Mouse (Mus musculus) neural tube, embryonic 14.5 days (tissue): ENCODE results near the gene Clec3a. TPM values are rescaled to one million over a fixed set of nuclear protein-coding genes. Genes with fewer than 3 reads are reported as not detected.

Experiments used
- ATAC-seq: fragments of 200-750 bp; cut with Nextera tagmentation; 2 replicates; pipeline ENCODE4 v1.8.0; 2017; ENCODE audit warnings: low read depth, mild to moderate bottlenecking, moderate TSS enrichment, moderate library complexity
- H3K27ac ChIP-seq: fragments of 300-500 bp; sonication (generic); 2 replicates; pipeline ENCODE4 v1.5.1; 2014; ENCODE audit warnings: low read depth, mild to moderate bottlenecking, control low read depth, low read length, moderate library complexity, mixed read lengths
- H3K27me3 ChIP-seq: fragments of 300-500 bp; sonication (generic); 2 replicates; pipeline ENCODE4 v1.6.1; 2014; ENCODE audit warnings: low read length; ENCODE audit not compliant: control insufficient read depth, insufficient read depth
- H3K36me3 ChIP-seq: fragments of 300-500 bp; sonication (generic); 2 replicates; pipeline ENCODE4 v1.6.1; 2014; ENCODE audit warnings: low read length, mixed read lengths; ENCODE audit not compliant: control insufficient read depth, insufficient read depth
- H3K4me1 ChIP-seq: fragments of 300-500 bp; sonication (generic); 2 replicates; pipeline ENCODE4 v1.6.1; 2014; ENCODE audit warnings: low read length; ENCODE audit not compliant: control insufficient read depth, insufficient read depth
- H3K4me2 ChIP-seq: fragments of 300-500 bp; sonication (generic); 2 replicates; pipeline ENCODE4 v1.6.1; 2014; ENCODE audit warnings: mild to moderate bottlenecking, low read depth, low read length, control low read depth
- H3K4me3 ChIP-seq: fragments of 300-500 bp; sonication (generic); 2 replicates; pipeline ENCODE4 v1.5.1; 2014; ENCODE audit warnings: low read depth, low read length, control low read depth, mixed read lengths
- H3K9ac ChIP-seq: fragments of 300-500 bp; sonication (generic); replicated peaks from 2 replicates; pipeline ENCODE4 v1.6.1; 2014; ENCODE audit warnings: low read depth, mild to moderate bottlenecking, control low read depth, low read length, mixed read lengths
- H3K9me3 ChIP-seq: fragments of 300-500 bp; sonication (generic); 2 replicates; pipeline ENCODE4 v1.6.1; 2016; ENCODE audit warnings: low read length; ENCODE audit not compliant: control insufficient read depth
- WGBS: fragments of 180-500 bp; shearing (Covaris S2); extraction: QIAGEN DNeasy Blood & Tissue Kit; methylation state at CpG from one replicate; pipeline ENCODE4 v1.1.7; 2014; 5-methylcytosine and 5-hydroxymethylcytosine counted together
- polyA plus RNA-seq: library from polyadenylated mRNA; unstranded; fragments of >200 nt; fragmentation: Nextera tagmentation; extraction: Ambion mirVana; gene quantifications from 2 replicates; pipeline ENCODE4 v1.2.1, GENCODE M21; 2014

Clec3a gene
- polyA plus RNA-seq, 1 experiment from 2014 or later, result not detected

DNA sequence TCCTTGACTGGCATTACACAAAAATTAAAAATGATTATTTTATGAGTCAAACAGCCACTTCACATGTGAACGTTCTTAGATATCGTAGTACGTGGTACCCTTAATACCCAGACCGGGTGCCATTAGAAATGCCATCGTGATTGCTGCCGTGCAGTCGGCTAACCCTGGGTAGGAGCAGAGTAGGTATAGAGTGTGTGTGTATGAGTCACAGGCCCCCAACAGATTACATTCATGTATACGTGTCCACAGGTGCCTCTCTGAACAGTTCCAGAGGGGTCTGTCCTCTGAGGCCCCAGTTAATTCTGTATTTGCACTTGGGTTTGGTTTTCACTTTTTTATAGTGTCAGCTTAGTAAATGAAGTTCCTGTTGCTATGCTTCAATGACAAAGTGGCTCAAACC, 34.4 kb downstream of the Clec3a start:
- Histone ChIP-seq H3K9ac (no peak overlapping the region), H3K4me3 (no peak overlapping the region), H3K4me1 (peaks cover 3% of the 10 kb centered on the region), H3K4me2 (no peak overlapping the region), H3K27ac (no peak overlapping the region), H3K9me3 (no peaks in the 10 kb centered on the region), H3K27me3 (no peaks in the 10 kb centered on the region), H3K36me3 (no peaks in the 10 kb centered on the region)
- WGBS, result 89% methylated on average over 8 of the region's 8 CpGs
- 0 out of 2 replicates have a peak, but pooled peaks have one; percentile 34 for ATAC-seq

DNA sequence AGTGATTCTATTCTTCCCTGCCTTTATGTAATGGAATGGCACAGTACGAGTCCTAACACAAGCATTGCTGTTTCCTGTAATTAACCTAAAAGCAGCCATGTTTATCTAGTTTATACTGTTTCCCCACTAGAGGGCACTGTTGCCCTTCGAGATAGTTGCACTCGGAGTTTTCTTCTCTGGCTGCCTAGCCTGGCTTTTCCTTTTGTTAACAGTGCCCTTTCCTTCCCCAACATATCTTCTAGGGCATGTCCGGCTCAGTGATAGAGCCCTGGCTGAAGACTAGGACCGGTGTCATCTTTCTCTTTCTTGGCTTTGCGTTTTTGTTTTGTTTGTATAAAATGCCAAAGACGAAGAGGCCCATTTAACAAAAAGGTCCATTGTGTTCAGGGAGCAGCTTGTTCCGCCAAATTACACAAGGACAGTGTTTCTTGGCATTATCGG, 34.9 kb downstream of the Clec3a start:
- Histone ChIP-seq H3K4me1 (peaks cover 3% of the 10 kb centered on the region), H3K27ac (no peak overlapping the region), H3K9ac (no peak overlapping the region), H3K27me3 (no peaks in the 10 kb centered on the region), H3K4me3 (no peak overlapping the region), H3K4me2 (peak overlapping the region; percentile 32), H3K36me3 (no peaks in the 10 kb centered on the region), H3K9me3 (no peaks in the 10 kb centered on the region)
- ATAC-seq, result peak; percentile 58; the same call in 1 of the 2 replicates
- WGBS, result 4% methylated on average over 9 of the region's 9 CpGs

DNA sequence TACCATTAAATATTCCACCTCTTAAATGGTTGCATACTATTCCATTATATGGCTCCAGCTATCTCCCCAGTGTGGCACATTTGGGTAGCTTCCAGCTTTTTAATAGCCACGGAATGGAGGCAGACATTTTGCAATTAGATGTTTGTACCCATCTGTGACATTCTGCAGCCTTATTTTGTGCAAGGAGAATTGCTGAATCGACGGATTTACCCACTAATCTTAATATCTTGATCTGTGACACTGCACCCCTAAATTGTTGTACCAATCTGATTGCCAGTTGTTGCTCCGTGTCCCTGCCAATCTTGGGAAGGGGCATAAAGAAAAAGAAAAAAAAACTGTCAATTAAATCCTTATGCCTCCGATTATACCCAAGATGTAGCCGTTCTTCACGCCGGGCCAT, 37.4 kb downstream of the Clec3a start:
- Histone ChIP-seq H3K36me3 (no peaks in the 10 kb centered on the region), H3K4me1 (peaks cover 3% of the 10 kb centered on the region), H3K4me3 (no peak overlapping the region), H3K9ac (no peak overlapping the region), H3K4me2 (no peak overlapping the region), H3K9me3 (no peaks in the 10 kb centered on the region), H3K27ac (no peak overlapping the region), H3K27me3 (no peaks in the 10 kb centered on the region)
- WGBS, result 65% methylated on average over 8 of the region's 8 CpGs
- ATAC-seq, result no peak

GRCm38 (mm10) chr8:114455953-114456352, 38.1 kb downstream of the Clec3a start:
- 72% methylated on average over 15 of the region's 15 CpGs for whole genome bisulfite sequencing

DNA sequence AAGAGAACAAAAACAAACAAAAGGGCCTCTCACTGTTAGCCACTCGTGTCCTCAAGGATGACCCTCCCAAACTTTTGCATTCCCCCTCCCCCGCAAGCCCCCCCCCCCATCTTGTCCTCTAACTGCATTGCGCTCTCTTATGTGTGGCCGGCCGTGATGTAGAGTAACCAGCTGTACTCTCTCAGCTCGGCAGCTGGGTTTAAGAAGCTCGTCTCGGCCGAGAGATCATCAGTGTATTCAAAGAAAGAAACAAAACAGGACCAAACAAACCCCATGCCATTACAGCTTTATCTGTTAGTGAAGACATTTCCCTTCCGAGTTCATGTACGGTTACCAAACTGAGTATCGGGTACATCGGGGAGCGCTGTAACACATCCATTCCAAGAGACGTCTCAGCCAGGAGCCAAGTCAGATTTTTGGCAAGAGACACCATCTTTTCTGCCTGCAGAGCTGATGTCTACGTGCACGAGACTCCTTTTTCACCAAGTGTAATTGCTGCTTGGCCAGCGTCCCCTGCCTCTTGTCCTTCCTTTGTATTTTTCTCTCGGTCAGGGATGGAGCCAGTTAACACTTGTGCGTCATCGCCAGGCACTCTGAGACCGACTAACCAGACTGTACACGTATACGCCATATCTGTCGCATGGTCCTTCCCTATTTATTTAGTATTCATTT, 40.4 kb downstream of the Clec3a start:
- Histone ChIP-seq H3K4me2 (no peak overlapping the region), H3K9me3 (no peaks in the 10 kb centered on the region), H3K36me3 (no peaks in the 10 kb centered on the region), H3K27me3 (no peaks in the 10 kb centered on the region), H3K9ac (no peak overlapping the region), H3K4me3 (no peak overlapping the region), H3K27ac (no peak overlapping the region), H3K4me1 (peaks cover 13% of the 10 kb centered on the region; the same call in 1 of the 2 replicates)
- no peak for ATAC-seq
- WGBS, result 75% methylated on average over 25 of the region's 25 CpGs

More at GRCm38 (mm10) chr8:114455953-114456352, 38.1 kb downstream of the Clec3a start:
- Histone ChIP-seq H3K4me1 (peaks cover 3% of the 10 kb centered on the region), H3K9me3 (no peaks in the 10 kb centered on the region), H3K27ac (no peak overlapping the region), H3K4me3 (no peak overlapping the region), H3K27me3 (no peaks in the 10 kb centered on the region), H3K36me3 (no peaks in the 10 kb centered on the region), H3K9ac (no peak overlapping the region), H3K4me2 (no peak overlapping the region)
- ATAC-seq, result no peak

- Histone ChIP-seq H3K9me3 (no peaks in the 10 kb centered on the region), H3K27ac (no peak overlapping the region), H3K4me3 (no peak overlapping the region), H3K4me2 (no peak overlapping the region), H3K9ac (no peak overlapping the region), H3K36me3 (no peaks in the 10 kb centered on the region), H3K27me3 (no peaks in the 10 kb centered on the region), H3K4me1 (peaks cover 13% of the 10 kb centered on the region; the same call in 1 of the 2 replicates)
- WGBS, result 80% methylated on average over 5 of the region's 5 CpGs
- no peak for ATAC-seq
Observed at GRCm38 (mm10) chr8:114460600-114460999, 42.7 kb downstream of the Clec3a start.

- peaks cover 13% of the 10 kb centered on the region; the same call in 1 of the 2 replicates for H3K4me1 ChIP-seq
- no peak overlapping the region for H3K4me2 ChIP-seq
- no peak overlapping the region for H3K4me3 ChIP-seq
- no peaks in the 10 kb centered on the region for H3K9me3 ChIP-seq
- H3K36me3 ChIP-seq, result no peaks in the 10 kb centered on the region
- no peak overlapping the region for H3K9ac ChIP-seq
- ATAC-seq, result no peak
- 76% methylated on average over 11 of the region's 11 CpGs for WGBS
- H3K27me3 ChIP-seq, result no peaks in the 10 kb centered on the region
- no peak overlapping the region for H3K27ac ChIP-seq
Observed at GRCm38 (mm10) chr8:114462591-114462990, 44.7 kb downstream of the Clec3a start.

DNA sequence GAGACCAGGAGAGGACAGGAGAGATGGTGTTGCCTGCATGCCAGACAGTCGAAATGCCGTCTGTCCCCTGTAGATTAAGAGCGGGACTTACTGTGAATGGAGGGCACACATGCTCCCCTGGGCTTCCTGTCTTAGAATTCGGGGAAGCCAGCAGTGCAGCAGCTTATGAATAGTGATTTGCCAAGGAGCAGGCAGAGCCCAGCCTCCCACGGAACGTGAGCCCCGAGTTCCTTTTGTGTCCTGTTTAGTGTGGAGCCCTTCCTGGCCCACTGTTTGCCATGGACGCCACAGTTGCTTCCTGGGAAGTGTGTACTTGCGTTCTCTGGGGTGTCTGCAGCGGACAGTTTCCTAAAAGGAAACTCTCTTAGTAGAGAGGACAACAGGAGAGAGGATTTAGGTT, 45.4 kb downstream of the Clec3a start:
- no peaks in the 10 kb centered on the region for H3K27me3 ChIP-seq
- 45% methylated on average over 10 of the region's 10 CpGs for WGBS
- no peaks in the 10 kb centered on the region for H3K36me3 ChIP-seq
- no peak overlapping the region for H3K4me2 ChIP-seq
- H3K9ac ChIP-seq, result no peak overlapping the region
- no peaks in the 10 kb centered on the region for H3K9me3 ChIP-seq
- H3K4me1 ChIP-seq, result peaks cover 13% of the 10 kb centered on the region; the same call in 1 of the 2 replicates
- no peak for ATAC-seq
- H3K4me3 ChIP-seq, result no peak overlapping the region
- no peak overlapping the region for H3K27ac ChIP-seq

GRCm38 (mm10) chr8:114468526-114469207, 50.8 kb downstream of the Clec3a start:
- Histone ChIP-seq H3K4me2 (no peak overlapping the region), H3K4me1 (no peaks in the 10 kb centered on the region), H3K36me3 (no peaks in the 10 kb centered on the region), H3K9ac (no peak overlapping the region), H3K9me3 (no peaks in the 10 kb centered on the region), H3K27me3 (no peaks in the 10 kb centered on the region), H3K4me3 (no peak overlapping the region), H3K27ac (peak overlapping the region; percentile 44)
- WGBS, result 51% methylated on average over 21 of the region's 21 CpGs
- peak; percentile 68; the same call in 1 of the 2 replicates for ATAC-seq
